Mouse (Mus musculus) ZHBTc4 (cell line): ENCODE results near the gene Psmb9.
A peak's percentile ranks its signal among the peaks of the same experiment; 100 is the strongest.

Experiments used
- DNase-seq: peaks from one replicate; pipeline ENCODE4 v3.0.0-alpha.2; 2011; ENCODE audit warnings: low read depth, low spot score

The Psmb9 gene

DNA sequence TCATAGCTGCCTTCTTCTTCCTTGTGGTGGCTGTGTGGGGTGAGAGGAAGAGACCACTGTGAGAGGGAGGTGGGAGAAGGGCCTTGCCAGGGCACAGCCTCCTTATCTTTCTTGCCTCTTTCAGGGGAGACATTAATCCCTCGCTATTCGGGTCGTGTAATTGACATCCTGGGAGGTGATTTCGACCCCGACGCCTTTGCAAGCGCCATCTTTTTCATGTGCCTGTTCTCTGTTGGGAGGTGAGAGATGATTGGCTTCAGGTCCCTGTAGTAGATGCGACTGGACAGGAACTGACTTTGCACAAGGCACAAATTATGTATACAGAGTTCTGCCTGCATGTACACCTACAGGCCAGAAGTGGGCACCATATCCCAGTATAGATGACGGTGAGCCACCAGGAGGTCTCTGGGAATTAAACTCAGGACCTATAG, 18.2 kb upstream of the Psmb9 start:
- DNase-seq: peak; percentile 64

DNA sequence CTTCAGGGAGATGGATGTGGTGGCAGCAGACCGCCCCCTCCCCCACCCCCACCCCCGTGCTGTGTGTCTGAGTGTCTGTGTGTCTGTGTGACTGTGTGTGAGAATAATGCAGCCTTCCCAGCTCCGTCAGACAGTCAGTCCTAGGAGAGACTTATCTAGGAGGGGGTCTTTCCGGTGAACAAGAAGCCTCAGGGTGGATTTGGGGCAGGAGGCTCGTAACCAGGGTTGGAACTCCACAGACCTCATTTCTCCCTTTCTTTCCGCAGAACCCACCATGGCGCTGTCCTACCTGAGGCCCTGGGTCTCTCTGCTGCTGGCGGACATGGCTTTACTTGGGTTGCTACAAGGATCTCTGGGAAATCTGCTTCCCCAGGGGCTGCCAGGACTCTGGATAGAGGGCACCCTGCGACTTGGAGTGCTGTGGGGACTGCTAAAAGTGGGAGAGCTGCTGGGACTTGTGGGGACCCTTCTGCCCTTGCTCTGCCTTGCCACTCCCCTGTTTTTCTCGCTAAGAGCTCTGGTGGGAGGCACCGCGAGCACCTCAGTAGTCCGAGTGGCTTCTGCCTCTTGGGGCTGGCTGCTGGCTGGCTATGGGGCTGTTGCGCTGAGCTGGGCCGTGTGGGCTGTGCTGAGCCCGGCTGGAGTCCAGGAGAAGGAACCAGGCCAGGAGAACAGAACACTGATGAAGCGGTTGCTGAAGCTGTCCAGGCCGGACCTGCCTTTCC, 17.6 kb upstream of the Psmb9 start:
- peak; percentile 25 for DNase-seq

DNA sequence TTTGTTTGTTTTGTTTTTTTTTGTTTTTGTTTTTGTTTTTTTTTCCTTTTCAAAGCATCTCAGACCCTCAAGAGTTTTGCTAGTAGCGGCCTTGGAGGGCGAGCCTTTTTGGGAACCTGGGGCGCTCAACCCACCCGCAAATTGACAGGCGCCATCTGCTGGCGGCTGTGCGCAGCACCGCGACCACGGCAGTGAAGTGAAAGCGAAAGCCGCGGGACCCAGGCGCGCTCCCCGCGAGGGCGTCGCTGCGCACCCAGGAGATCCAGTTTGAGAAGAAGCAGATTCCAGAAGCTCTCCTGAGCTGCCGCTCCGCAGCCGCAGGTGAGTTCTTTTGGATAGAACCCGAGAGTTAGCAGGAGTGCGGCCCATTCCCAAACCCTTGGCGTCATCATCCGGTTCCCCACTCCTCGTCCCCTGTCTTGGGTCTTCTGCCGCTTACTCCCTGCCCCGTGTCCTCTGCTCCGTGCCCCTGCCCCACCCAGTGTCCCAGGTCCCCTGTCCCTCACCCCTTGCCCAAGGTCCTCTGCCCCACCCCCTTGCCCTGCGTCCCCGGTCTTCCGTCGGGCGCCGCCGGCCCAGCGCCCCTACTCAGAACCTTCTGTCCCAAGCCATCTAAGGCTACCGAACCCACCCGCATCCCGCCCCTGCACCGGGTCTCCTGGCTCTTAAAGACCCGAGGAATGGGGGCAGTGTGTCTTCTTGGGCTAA, 16.9 kb upstream of the Psmb9 start:
- peak; percentile 87 for DNase-seq

GRCm38 (mm10) chr17:34203444-34203843, 15.9 kb upstream of the Psmb9 start, which contains the start of gene Tap2:
TSS of gene Tap2 (plus strand) at chr17:34203527.
- DNase-seq: no peak

GRCm38 (mm10) chr17:34202760-34203442, 15.3 kb upstream of the Psmb9 start:
- no peak for DNase-seq

DNA sequence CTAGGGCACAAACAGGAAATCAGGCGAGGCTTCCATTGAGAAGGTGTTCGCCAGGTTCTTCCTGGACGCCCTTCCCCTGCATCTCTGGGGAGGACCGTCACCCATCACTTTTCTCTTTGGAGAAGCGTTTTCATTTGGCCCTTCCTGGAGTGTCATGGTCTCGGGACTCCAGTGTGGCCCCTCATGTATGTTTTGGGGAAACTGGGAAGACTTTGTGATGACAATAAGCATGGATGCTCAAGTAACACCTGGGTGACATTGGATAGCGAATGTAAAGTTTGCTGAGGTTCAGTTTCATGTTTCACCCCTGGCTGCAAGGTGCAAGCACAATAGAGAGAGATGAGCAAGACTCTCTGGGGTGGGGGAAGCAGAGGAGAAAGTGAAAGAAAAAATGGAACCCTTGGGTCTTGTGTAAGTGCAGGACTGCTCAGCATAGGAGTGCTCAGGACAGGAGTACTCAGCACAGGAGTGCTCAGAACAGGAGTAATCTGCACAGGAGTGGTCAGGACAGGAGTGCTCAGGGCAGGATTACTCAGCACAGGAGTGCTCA, 14.0 kb upstream of the Psmb9 start:
- no peak for DNase-seq

GRCm38 (mm10) chr17:34200772-34201505, 13.4 kb upstream of the Psmb9 start:
- DNase-seq: no peak

GRCm38 (mm10) chr17:34200047-34200446, 12.5 kb upstream of the Psmb9 start:
- no peak for DNase-seq

DNA sequence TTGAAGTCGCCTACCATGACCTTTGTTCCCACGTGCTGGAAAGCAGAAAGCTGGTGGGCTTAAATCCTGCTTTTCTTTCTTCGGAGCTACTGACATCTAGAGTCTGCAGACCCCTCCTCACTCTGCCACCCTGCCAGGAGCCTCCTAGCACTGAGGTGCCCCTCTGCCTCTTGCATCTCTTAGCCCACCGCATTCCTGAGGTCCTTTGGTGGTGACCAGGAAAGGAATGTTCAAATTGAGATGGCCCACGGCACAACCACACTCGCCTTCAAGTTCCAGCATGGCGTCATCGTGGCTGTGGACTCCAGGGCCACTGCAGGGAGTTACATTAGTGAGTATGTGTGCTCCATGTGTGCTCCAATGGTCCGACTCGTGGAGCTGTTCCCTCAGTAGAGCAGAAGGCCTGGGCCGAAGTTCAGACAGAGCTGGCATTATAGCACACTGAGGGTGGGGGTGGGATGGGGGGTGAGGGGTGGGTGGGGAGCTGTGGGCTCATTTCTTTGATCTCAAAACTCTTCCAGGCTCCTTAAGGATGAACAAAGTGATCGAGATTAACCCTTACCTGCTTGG, 11.6 kb upstream of the Psmb9 start:
- DNase-seq: no peak

- DNase-seq: no peak
These were observed 11.0 kb upstream of the Psmb9 start for GRCm38 (mm10) chr17:34198521-34198912.

DNA sequence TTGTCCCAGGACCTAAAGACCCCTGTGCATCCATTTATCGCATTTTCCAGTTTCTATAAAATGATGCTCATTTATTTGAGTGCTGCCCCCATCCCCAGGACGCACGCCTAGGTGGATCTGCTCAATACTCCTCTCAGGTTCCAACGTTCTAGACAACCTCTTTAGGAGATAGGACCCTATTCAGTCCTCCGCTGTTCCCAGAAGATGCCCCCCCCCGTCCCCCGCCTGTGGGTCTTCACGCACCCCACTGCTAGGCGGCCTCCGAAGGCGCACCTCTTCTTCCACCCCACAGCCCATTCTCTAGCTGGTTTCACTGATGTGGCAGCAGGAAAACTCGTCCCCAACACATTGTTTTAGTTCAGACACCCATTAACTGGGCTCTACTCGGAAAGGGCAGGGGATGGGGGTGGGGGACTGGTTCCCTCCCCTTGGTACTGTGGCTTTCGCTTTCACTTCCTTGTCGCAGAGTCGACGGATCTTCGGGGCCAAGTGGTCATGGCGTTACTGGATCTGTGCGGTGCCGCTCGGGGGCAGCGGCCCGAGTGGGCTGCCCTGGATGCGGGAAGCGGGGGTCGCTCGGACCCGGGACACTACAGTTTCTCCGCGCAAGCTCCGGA, 10.4 kb upstream of the Psmb9 start:
- DNase-seq: peak; percentile 35

DNA sequence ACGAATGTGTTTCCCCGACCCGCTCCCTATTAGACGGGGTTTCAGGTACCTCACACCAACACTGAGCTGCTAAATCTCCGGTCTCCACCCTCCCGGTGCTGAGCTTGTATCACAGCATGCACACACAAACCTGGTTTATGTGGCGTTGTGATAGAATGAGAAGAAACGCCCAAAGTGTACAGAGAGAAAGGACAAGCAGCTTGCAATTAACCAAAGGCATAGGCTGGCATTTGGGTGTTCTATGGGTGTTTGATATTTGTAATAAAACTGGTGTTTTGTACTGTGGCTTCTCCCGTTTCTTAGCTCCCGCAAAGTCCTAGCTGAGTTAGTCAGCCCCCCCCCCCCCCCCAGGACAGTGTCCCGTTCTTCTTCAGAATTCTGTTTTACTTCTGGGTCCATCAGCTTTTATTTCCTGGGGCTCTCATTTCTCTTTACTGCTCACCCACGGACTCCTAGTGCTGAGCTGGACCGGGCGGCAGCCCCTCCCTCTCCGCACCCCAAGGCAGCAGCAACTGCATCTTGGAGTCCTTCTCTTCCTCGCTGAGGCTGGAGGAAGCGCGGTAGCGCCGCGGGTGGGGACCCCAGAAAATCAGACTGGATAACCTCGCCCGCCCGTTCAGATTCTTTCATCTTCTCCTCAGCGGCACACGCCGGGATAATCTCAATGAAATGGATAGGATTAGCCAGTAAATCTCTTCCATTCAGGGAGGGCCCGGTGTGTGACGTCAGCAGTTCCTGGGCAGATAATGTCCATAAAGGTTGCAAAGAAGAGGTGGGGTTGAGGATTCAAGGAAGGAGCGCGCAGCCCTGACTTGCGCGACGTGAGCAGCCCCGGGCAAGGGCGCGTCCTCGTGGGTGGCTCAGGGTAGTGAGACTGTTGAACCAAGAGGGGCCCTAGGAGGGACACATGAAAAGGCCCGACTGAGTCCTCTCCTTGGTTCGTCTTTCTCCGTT, 9.7 kb upstream of the Psmb9 start, which contains the start of gene Psmb8:
TSS of gene Psmb8 (plus strand) at position 781 of the 954 bp plus-strand sequence.
- peak; percentile 83 for DNase-seq

- no peak for DNase-seq
These were observed 8.9 kb upstream of the Psmb9 start for GRCm38 (mm10) chr17:34196491-34196890.

GRCm38 (mm10) chr17:34194723-34195122, 7.2 kb upstream of the Psmb9 start:
- no peak for DNase-seq

DNA sequence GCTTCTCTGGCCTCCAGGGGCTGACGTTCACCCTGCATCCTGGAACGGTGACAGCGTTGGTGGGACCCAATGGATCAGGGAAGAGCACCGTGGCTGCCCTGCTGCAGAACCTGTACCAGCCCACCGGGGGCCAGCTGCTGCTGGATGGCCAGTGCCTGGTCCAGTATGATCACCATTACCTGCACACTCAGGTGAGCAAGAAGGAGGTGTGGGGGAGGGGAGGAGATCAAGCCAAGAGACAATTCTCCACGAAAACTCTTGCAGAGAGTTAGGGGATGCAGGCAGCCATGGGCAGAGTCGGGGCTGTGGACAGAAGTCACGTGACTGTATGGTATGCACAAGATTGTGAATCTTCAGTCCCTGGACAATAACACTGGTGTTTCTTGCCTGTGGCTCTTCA, 5.9 kb upstream of the Psmb9 start:
- DNase-seq: no peak

DNA sequence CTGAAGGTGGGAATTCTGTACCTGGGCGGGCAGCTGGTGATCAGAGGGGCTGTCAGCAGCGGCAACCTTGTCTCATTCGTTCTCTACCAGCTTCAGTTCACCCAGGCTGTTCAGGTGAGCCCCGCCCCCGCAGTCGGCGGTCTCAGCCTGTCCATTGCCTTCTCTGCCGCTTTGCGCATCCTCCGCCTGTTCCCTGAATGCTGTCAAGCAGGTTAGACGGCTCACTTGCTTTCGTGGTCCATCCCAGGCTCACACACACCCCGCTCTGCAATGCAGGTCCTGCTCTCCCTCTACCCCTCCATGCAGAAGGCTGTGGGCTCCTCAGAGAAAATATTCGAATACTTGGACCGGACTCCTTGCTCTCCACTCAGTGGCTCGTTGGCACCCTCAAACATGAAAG, 5.3 kb upstream of the Psmb9 start:
- peak; percentile 23 for DNase-seq

GRCm38 (mm10) chr17:34188986-34189385, 1.4 kb upstream of the Psmb9 start:
- no peak for DNase-seq

GRCm38 (mm10) chr17:34188010-34188409, 446 bp upstream of the Psmb9 start:
- no peak for DNase-seq

DNA sequence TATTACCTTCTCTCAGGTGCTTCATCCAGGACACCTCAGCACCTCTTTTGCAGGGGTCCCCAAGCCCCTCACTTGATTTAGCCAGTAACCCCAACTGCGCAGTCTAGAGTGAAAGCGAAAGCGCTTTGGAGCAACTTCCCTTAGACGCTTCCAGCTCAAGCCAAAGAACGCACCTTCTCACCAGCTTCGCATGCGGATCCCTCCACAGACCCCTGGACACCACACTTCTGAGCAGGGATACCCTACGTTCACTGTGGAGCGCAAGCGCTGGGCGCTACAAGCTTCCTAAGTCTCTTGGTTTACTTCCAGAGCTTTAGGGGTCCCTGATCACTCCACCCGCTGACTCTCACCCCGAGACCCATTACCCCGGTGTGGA, 691 bp downstream of the Psmb9 start:
- no peak for DNase-seq

GRCm38 (mm10) chr17:34185526-34185925, 2.0 kb downstream of the Psmb9 start:
- DNase-seq: no peak
